Mouse (Mus musculus): ENCODE data around the gene Sipa1l2. TPM values are rescaled to one million over a fixed set of nuclear protein-coding genes. Genes with fewer than 3 reads are reported as not detected.
A peak's percentile ranks its signal among the peaks of the same experiment; 100 is the strongest.

Gene Sipa1l2
- polyA plus RNA-seq, 2 experiments = 0.47 to 0.69 TPM

GRCm38 (mm10) chr8:125576127-125576526, 6.5 kb upstream of the Sipa1l2 start:
- 43% methylated on average over 4 of the region's 4 CpGs for WGBS (ENCODE audit: insufficient replicate concordance)
- H3K9me3 ChIP-seq (ENCODE audit: control insufficient read depth, low read length) = no peaks in the 10 kb centered on the region
- TF ChIP-seq EP300 (IDR thresholded peaks at IDR 0.05; ENCODE audit: low read depth) (no peak), CTCF (IDR thresholded peaks at IDR 0.05; ENCODE audit: low read depth) (no peak)
- no peaks in the 10 kb centered on the region for H3K4me1 ChIP-seq (replicated peaks; ENCODE audit: control insufficient read depth in 2 of 2, insufficient read depth in 2 of 2, low read length in 1 of 2)
- no peak overlapping the region for H3K9ac ChIP-seq (replicated peaks)
- H3K4me2 ChIP-seq (ENCODE audit: low read depth) = no peak overlapping the region
- H3K27ac ChIP-seq = no peak overlapping the region
- ATAC-seq (ENCODE audit: insufficient read depth) (no peak), DNase-seq (ENCODE audit: low read depth in 3 of 3, low spot score in 3 of 3) (no peak)
- H3K36me3 ChIP-seq (replicated peaks; ENCODE audit: control insufficient read depth, insufficient read depth, low read depth) = no peaks in the 10 kb centered on the region
- H3K4me3 ChIP-seq (ENCODE audit: insufficient read depth in 1 of 2, low read depth in 2 of 2, low read length in 2 of 2) = no peak overlapping the region
- no peaks in the 10 kb centered on the region for H3K27me3 ChIP-seq (ENCODE audit: control insufficient read depth, insufficient read depth, low read length)

GRCm38 (mm10) chr8:125574280-125574679, 4.7 kb upstream of the Sipa1l2 start:
- no peaks in the 10 kb centered on the region for H3K36me3 ChIP-seq (replicated peaks; ENCODE audit: control insufficient read depth, insufficient read depth, low read depth)

GRCm38 (mm10) chr8:125572246-125572645, 2.6 kb upstream of the Sipa1l2 start:
- Histone ChIP-seq H3K4me2 (ENCODE audit: low read depth) (no peak overlapping the region), H3K9me3 (ENCODE audit: control insufficient read depth, low read length) (no peaks in the 10 kb centered on the region), H3K4me3 (ENCODE audit: insufficient read depth in 1 of 2, low read depth in 2 of 2, low read length in 2 of 2) (no peak overlapping the region), H3K36me3 (replicated peaks; ENCODE audit: control insufficient read depth, insufficient read depth, low read depth) (no peaks in the 10 kb centered on the region), H3K27ac (no peak overlapping the region), H3K4me1 (replicated peaks; ENCODE audit: control insufficient read depth in 2 of 2, insufficient read depth in 2 of 2, low read length in 1 of 2) (0 out of 4 replicates have a peak, but pooled peaks cover 0 to 3% of the 10 kb centered on the region in 2 experiments), H3K9ac (replicated peaks) (no peak overlapping the region), H3K27me3 (ENCODE audit: control insufficient read depth, insufficient read depth, low read length) (peaks cover 24% of the 10 kb centered on the region)
- no peak for DNase-seq (ENCODE audit: low read depth in 3 of 3, low spot score in 3 of 3)
- WGBS (ENCODE audit: insufficient replicate concordance) = 67% methylated on average over 4 of the region's 4 CpGs
- ATAC-seq (ENCODE audit: insufficient read depth) = no peak
- TF ChIP-seq EP300 (IDR thresholded peaks at IDR 0.05; ENCODE audit: low read depth) (no peak), CTCF (IDR thresholded peaks at IDR 0.05; ENCODE audit: low read depth) (no peak)

More at GRCm38 (mm10) chr8:125574280-125574679, 4.7 kb upstream of the Sipa1l2 start:
- no peak for ATAC-seq (ENCODE audit: insufficient read depth)
- TF ChIP-seq CTCF (IDR thresholded peaks at IDR 0.05; ENCODE audit: low read depth) (peak; percentile 72), EP300 (IDR thresholded peaks at IDR 0.05; ENCODE audit: low read depth) (no peak)
- H3K27ac ChIP-seq = no peak overlapping the region
- no peak overlapping the region for H3K9ac ChIP-seq (replicated peaks)
- peaks cover 8% of the 10 kb centered on the region for H3K27me3 ChIP-seq (ENCODE audit: control insufficient read depth, insufficient read depth, low read length)
- DNase-seq (ENCODE audit: low read depth in 3 of 3, low spot score in 3 of 3) = no peak
- no peaks in the 10 kb centered on the region for H3K9me3 ChIP-seq (ENCODE audit: control insufficient read depth, low read length)
- 25% methylated on average over 4 of the region's 4 CpGs for WGBS (ENCODE audit: insufficient replicate concordance)
- no peak overlapping the region for H3K4me2 ChIP-seq (ENCODE audit: low read depth)
- no peaks in the 10 kb centered on the region for H3K4me1 ChIP-seq (replicated peaks; ENCODE audit: control insufficient read depth in 2 of 2, insufficient read depth in 2 of 2, low read length in 1 of 2)
- no peak overlapping the region for H3K4me3 ChIP-seq (ENCODE audit: insufficient read depth in 1 of 2, low read depth in 2 of 2, low read length in 2 of 2)

GRCm38 (mm10) chr8:125570835-125571465, 1.3 kb upstream of the Sipa1l2 start:
- Histone ChIP-seq H3K27me3 (ENCODE audit: control insufficient read depth, insufficient read depth, low read length) (peaks cover 24% of the 10 kb centered on the region), H3K4me3 (ENCODE audit: insufficient read depth in 1 of 2, low read depth in 2 of 2, low read length in 2 of 2) (no peak overlapping the region), H3K27ac (no peak overlapping the region), H3K9ac (replicated peaks) (no peak overlapping the region), H3K36me3 (replicated peaks; ENCODE audit: control insufficient read depth, insufficient read depth, low read depth) (no peaks in the 10 kb centered on the region), H3K9me3 (ENCODE audit: control insufficient read depth, low read length) (no peaks in the 10 kb centered on the region), H3K4me2 (ENCODE audit: low read depth) (peak overlapping the region; percentile 77; the same call in 1 of the 2 replicates), H3K4me1 (replicated peaks; ENCODE audit: control insufficient read depth in 2 of 2, insufficient read depth in 2 of 2, low read length in 1 of 2) (0 out of 4 replicates have a peak, but pooled peaks cover 0 to 3% of the 10 kb centered on the region in 2 experiments)
- TF ChIP-seq CTCF (IDR thresholded peaks at IDR 0.05; ENCODE audit: low read depth) = peak; percentile 42
- TF ChIP-seq EP300 (IDR thresholded peaks at IDR 0.05; ENCODE audit: low read depth) = no peak
- no peak for ATAC-seq (ENCODE audit: insufficient read depth)
- 55% methylated on average over 12 of the region's 12 CpGs for WGBS (ENCODE audit: insufficient replicate concordance)
- no peak for DNase-seq (ENCODE audit: low read depth in 3 of 3, low spot score in 3 of 3)

DNA sequence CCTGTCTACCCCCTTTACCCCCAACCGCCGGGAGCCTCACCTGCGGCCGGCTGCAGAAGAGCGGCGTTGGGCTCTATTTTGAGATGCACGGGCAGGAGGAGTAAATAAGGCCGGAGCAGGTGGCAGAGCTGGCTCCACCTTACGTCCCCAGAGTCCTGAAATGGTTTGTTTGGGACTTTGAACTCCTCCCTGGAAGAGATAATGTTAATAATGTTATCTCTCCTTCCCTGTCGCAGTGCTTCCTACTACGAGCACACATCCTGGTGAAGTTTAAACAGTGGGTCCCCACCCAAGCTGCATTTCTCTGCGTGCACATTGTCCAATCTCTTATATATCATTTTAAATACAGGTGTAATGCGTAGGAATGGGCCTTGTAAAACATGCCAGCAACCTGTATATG, 781 bp upstream of the Sipa1l2 start:
- DNase-seq (ENCODE audit: low read depth in 3 of 3, low spot score in 3 of 3) (no peak), ATAC-seq (ENCODE audit: insufficient read depth) (no peak)
- TF ChIP-seq EP300 (IDR thresholded peaks at IDR 0.05; ENCODE audit: low read depth) = no peak
- no peak for TF ChIP-seq CTCF (IDR thresholded peaks at IDR 0.05; ENCODE audit: low read depth)
- H3K4me3 ChIP-seq (ENCODE audit: insufficient read depth in 1 of 2, low read depth in 2 of 2, low read length in 2 of 2) = peak overlapping the region; percentile 50 to 55
- no peak overlapping the region for H3K9ac ChIP-seq (replicated peaks)
- H3K9me3 ChIP-seq (ENCODE audit: control insufficient read depth, low read length) = no peaks in the 10 kb centered on the region
- peaks cover 24% of the 10 kb centered on the region for H3K27me3 ChIP-seq (ENCODE audit: control insufficient read depth, insufficient read depth, low read length)
- H3K4me2 ChIP-seq (ENCODE audit: low read depth) = peak overlapping the region; percentile 77
- H3K36me3 ChIP-seq (replicated peaks; ENCODE audit: control insufficient read depth, insufficient read depth, low read depth) = no peaks in the 10 kb centered on the region
- H3K4me1 ChIP-seq (replicated peaks; ENCODE audit: control insufficient read depth in 2 of 2, insufficient read depth in 2 of 2, low read length in 1 of 2) = 0 out of 4 replicates have a peak, but pooled peaks cover 0 to 3% of the 10 kb centered on the region in 2 experiments
- no peak overlapping the region for H3K27ac ChIP-seq
- WGBS (ENCODE audit: insufficient replicate concordance) = 5% methylated on average over 13 of the region's 13 CpGs
